Mouse (Mus musculus) heart, embryonic 13.5 days (tissue): ENCODE results near the gene Hectd1. TPM values are rescaled to one million over a fixed set of nuclear protein-coding genes. Genes with fewer than 3 reads are reported as not detected.
A peak's percentile ranks its signal among the peaks of the same experiment; 100 is the strongest.

Experiments
- ATAC-seq: fragments of 200-750 bp; cut with Nextera tagmentation; 2 replicates; pipeline ENCODE4 v1.8.0; 2017; ENCODE audit warnings: moderate TSS enrichment; ENCODE audit not compliant: insufficient number of reproducible peaks, low FRiP score, low TSS enrichment; ENCODE audit errors: extremely low read depth
- H3K27ac ChIP-seq: fragments of 300-500 bp; sonication (generic); replicated peaks from 2 replicates; pipeline ENCODE4 v1.5.1; 2015; ENCODE audit warnings: moderate library complexity, mild to moderate bottlenecking, inconsistent platforms
- H3K27me3 ChIP-seq: fragments of 300-500 bp; sonication (generic); replicated peaks from 2 replicates; pipeline ENCODE4 v1.6.1; 2015; ENCODE audit warnings: mild to moderate bottlenecking, inconsistent platforms
- H3K36me3 ChIP-seq: fragments of 300-500 bp; sonication (generic); 2 replicates; pipeline ENCODE4 v1.6.1; 2015; ENCODE audit warnings: mild to moderate bottlenecking, inconsistent platforms
- H3K4me1 ChIP-seq: fragments of 300-500 bp; sonication (generic); 2 replicates; pipeline ENCODE4 v1.6.1; 2015; ENCODE audit warnings: inconsistent platforms
- H3K4me2 ChIP-seq: fragments of 300-500 bp; sonication (generic); 2 replicates; pipeline ENCODE4 v1.6.1; 2015; ENCODE audit warnings: inconsistent platforms, mild to moderate bottlenecking, moderate library complexity
- H3K4me3 ChIP-seq: fragments of 300-500 bp; sonication (generic); 2 replicates; pipeline ENCODE4 v1.5.1; 2015; ENCODE audit warnings: moderate library complexity, mild to moderate bottlenecking, inconsistent platforms
- H3K9ac ChIP-seq: fragments of 300-500 bp; sonication (generic); 2 replicates; pipeline ENCODE4 v1.6.1; 2015; ENCODE audit warnings: inconsistent platforms, mild to moderate bottlenecking, moderate library complexity
- H3K9me3 ChIP-seq: fragments of 300-500 bp; sonication (generic); 2 replicates; pipeline ENCODE4 v1.6.1; 2016; ENCODE audit warnings: inconsistent platforms
- WGBS: fragments of 180-500 bp; shearing (Covaris S2); methylation state at CpG from one replicate; pipeline ENCODE4 v1.1.7; 2015; ENCODE audit warnings: mixed read lengths; 5-methylcytosine and 5-hydroxymethylcytosine counted together
- polyA plus RNA-seq: library from polyadenylated mRNA; unstranded; fragments of >200 nt; fragmentation: Nextera tagmentation; extraction: Ambion mirVana; gene quantifications from 2 replicates; pipeline ENCODE4 v1.2.1, GENCODE M21; 2015

Hectd1 gene
- polyA plus RNA-seq, 1 experiment from 2014 or later = 28.7 TPM

- H3K27ac ChIP-seq = no peak overlapping the region; the same call in 1 of the 2 replicates
- no peak overlapping the region for H3K4me3 ChIP-seq
- no peaks in the 10 kb centered on the region for H3K9me3 ChIP-seq
- H3K27me3 ChIP-seq = no peaks in the 10 kb centered on the region
- H3K4me1 ChIP-seq = peaks cover 23% of the 10 kb centered on the region
- WGBS = 43% methylated on average over 6 of the region's 6 CpGs
- H3K4me2 ChIP-seq = peak overlapping the region; percentile 4; the same call in 1 of the 2 replicates
- H3K36me3 ChIP-seq = no peaks in the 10 kb centered on the region
- no peak overlapping the region for H3K9ac ChIP-seq
- ATAC-seq = no peak
These were observed 12.9 kb upstream of the Hectd1 start for GRCm38 (mm10) chr12:51842081-51842864.

- Histone ChIP-seq H3K36me3 (no peaks in the 10 kb centered on the region), H3K4me2 (no peak overlapping the region), H3K9me3 (no peaks in the 10 kb centered on the region), H3K4me3 (no peak overlapping the region), H3K4me1 (peaks cover 19% of the 10 kb centered on the region), H3K27me3 (no peaks in the 10 kb centered on the region), H3K27ac (no peak overlapping the region), H3K9ac (no peak overlapping the region)
- ATAC-seq = no peak
- 83% methylated on average over 1 of the region's 1 CpGs for WGBS
These were observed 10.5 kb upstream of the Hectd1 start for GRCm38 (mm10) chr12:51839856-51840255.

- no peak overlapping the region for H3K9ac ChIP-seq
- no peak overlapping the region for H3K4me2 ChIP-seq
- no peaks in the 10 kb centered on the region for H3K27me3 ChIP-seq
- H3K27ac ChIP-seq = no peak overlapping the region
- H3K9me3 ChIP-seq = no peaks in the 10 kb centered on the region
- peaks cover 5% of the 10 kb centered on the region; the same call in 1 of the 2 replicates for H3K4me1 ChIP-seq
- ATAC-seq = no peak
- 45% methylated on average over 3 of the region's 3 CpGs for WGBS
- no peaks in the 10 kb centered on the region for H3K36me3 ChIP-seq
- H3K4me3 ChIP-seq = no peak overlapping the region
These were observed 5.9 kb upstream of the Hectd1 start for GRCm38 (mm10) chr12:51835219-51835618.

GRCm38 (mm10) chr12:51831931-51832330, 2.6 kb upstream of the Hectd1 start:
- 80% methylated on average over 13 of the region's 13 CpGs for WGBS
- Histone ChIP-seq H3K4me1 (peaks cover 19% of the 10 kb centered on the region), H3K27me3 (no peaks in the 10 kb centered on the region), H3K27ac (no peak overlapping the region), H3K4me2 (peak overlapping the region; percentile 85), H3K4me3 (no peak overlapping the region), H3K36me3 (peaks cover 4% of the 10 kb centered on the region; the same call in 1 of the 2 replicates), H3K9me3 (no peaks in the 10 kb centered on the region), H3K9ac (no peak overlapping the region)
- ATAC-seq = no peak

- Histone ChIP-seq H3K4me3 (peak overlapping the region; percentile 94; the same call in 1 of the 2 replicates), H3K27ac (peak overlapping the region; percentile 99), H3K36me3 (peaks cover 8% of the 10 kb centered on the region; the same call in 1 of the 2 replicates), H3K9ac (no peak overlapping the region), H3K27me3 (no peaks in the 10 kb centered on the region), H3K4me2 (peak overlapping the region; percentile 85), H3K4me1 (peaks cover 19% of the 10 kb centered on the region), H3K9me3 (no peaks in the 10 kb centered on the region)
- ATAC-seq = no peak
- 80% methylated on average over 3 of the region's 3 CpGs for WGBS
These were observed 2.0 kb upstream of the Hectd1 start for GRCm38 (mm10) chr12:51831296-51831695.

- Histone ChIP-seq H3K4me3 (peak overlapping the region; percentile 94), H3K27ac (peak overlapping the region; percentile 99), H3K36me3 (peaks cover 10% of the 10 kb centered on the region; the same call in 1 of the 2 replicates), H3K27me3 (no peaks in the 10 kb centered on the region), H3K9ac (no peak overlapping the region; the same call in 1 of the 2 replicates), H3K4me1 (peaks cover 19% of the 10 kb centered on the region), H3K4me2 (peak overlapping the region; percentile 85), H3K9me3 (no peaks in the 10 kb centered on the region)
- no peak for ATAC-seq
- 77% methylated on average over 1 of the region's 1 CpGs for WGBS
These were observed 1.3 kb upstream of the Hectd1 start for GRCm38 (mm10) chr12:51830671-51831070.

GRCm38 (mm10) chr12:51830077-51830402, 704 bp upstream of the Hectd1 start:
- Histone ChIP-seq H3K4me1 (peaks cover 19% of the 10 kb centered on the region), H3K36me3 (peaks cover 15% of the 10 kb centered on the region), H3K27me3 (no peaks in the 10 kb centered on the region), H3K4me2 (peak overlapping the region; percentile 85), H3K9me3 (no peaks in the 10 kb centered on the region), H3K4me3 (peak overlapping the region; percentile 94), H3K27ac (peak overlapping the region; percentile 99), H3K9ac (peak overlapping the region; percentile 98)
- peak; percentile 8; the same call in 1 of the 2 replicates for ATAC-seq
- WGBS = 1% methylated on average over 12 of the region's 12 CpGs

- Histone ChIP-seq H3K4me2 (peak overlapping the region; percentile 85), H3K9me3 (no peaks in the 10 kb centered on the region), H3K4me3 (peak overlapping the region; percentile 94), H3K36me3 (peaks cover 26% of the 10 kb centered on the region), H3K9ac (peak overlapping the region; percentile 98), H3K27ac (peak overlapping the region; percentile 99), H3K4me1 (peaks cover 19% of the 10 kb centered on the region), H3K27me3 (no peaks in the 10 kb centered on the region)
- WGBS = under 1% methylated on average over 66 of the region's 66 CpGs
- peak; percentile 58; the same call in 1 of the 2 replicates for ATAC-seq
These were observed 533 bp downstream of the Hectd1 start for GRCm38 (mm10) chr12:51828716-51829289.

- 15% methylated on average over 6 of the region's 6 CpGs for WGBS
- H3K9me3 ChIP-seq = no peaks in the 10 kb centered on the region
- ATAC-seq = no peak
- H3K4me1 ChIP-seq = peaks cover 23% of the 10 kb centered on the region
- peak overlapping the region; percentile 99 for H3K27ac ChIP-seq
- peaks cover 26% of the 10 kb centered on the region for H3K36me3 ChIP-seq
- H3K9ac ChIP-seq = peak overlapping the region; percentile 98
- H3K27me3 ChIP-seq = no peaks in the 10 kb centered on the region
- peak overlapping the region; percentile 94 for H3K4me3 ChIP-seq
- H3K4me2 ChIP-seq = peak overlapping the region; percentile 85
These were observed 1.2 kb downstream of the Hectd1 start for GRCm38 (mm10) chr12:51827958-51828650.

- peaks cover 30% of the 10 kb centered on the region for H3K36me3 ChIP-seq
- no peak overlapping the region for H3K9ac ChIP-seq
- H3K4me3 ChIP-seq = no peak overlapping the region
- H3K27me3 ChIP-seq = no peaks in the 10 kb centered on the region
- H3K27ac ChIP-seq = no peak overlapping the region
- WGBS = 83% methylated on average over 2 of the region's 2 CpGs
- ATAC-seq = no peak
- H3K4me1 ChIP-seq = peaks cover 41% of the 10 kb centered on the region
- peak overlapping the region; percentile 13; the same call in 1 of the 2 replicates for H3K4me2 ChIP-seq
- no peaks in the 10 kb centered on the region for H3K9me3 ChIP-seq
These were observed 4.0 kb downstream of the Hectd1 start for GRCm38 (mm10) chr12:51825338-51825737.

GRCm38 (mm10) chr12:51823311-51823710, 6.0 kb downstream of the Hectd1 start:
- Histone ChIP-seq H3K4me1 (peaks cover 53% of the 10 kb centered on the region), H3K4me3 (no peak overlapping the region), H3K9ac (peak overlapping the region; percentile 19; the same call in 1 of the 2 replicates), H3K27ac (no peak overlapping the region), H3K36me3 (peaks cover 30% of the 10 kb centered on the region), H3K9me3 (no peaks in the 10 kb centered on the region), H3K27me3 (no peaks in the 10 kb centered on the region), H3K4me2 (no peak overlapping the region)
- ATAC-seq = no peak
- 96% methylated on average over 5 of the region's 5 CpGs for WGBS
